Mouse (Mus musculus) midbrain, embryonic 15.5 days (tissue): ENCODE measurements at regions not wholly inside any gene's neighbourhood (a gene's known extent, or its start where the extent isn't known, plus 50 kb on each side); places are given as distances from the start of the nearest gene placed in this dataset.

Source experiments
- ATAC-seq: fragments of 200-750 bp; cut with Nextera tagmentation; replicated peaks from 2 replicates; pipeline ENCODE4 v1.8.0; 2017; ENCODE audit warnings: moderate TSS enrichment
- H3K27ac ChIP-seq: fragments of 300-500 bp; sonication (generic); 2 replicates; pipeline ENCODE4 v1.5.1; 2015; ENCODE audit warnings: mild to moderate bottlenecking, inconsistent platforms
- H3K27me3 ChIP-seq: fragments of 300-500 bp; sonication (generic); replicated peaks from 2 replicates; pipeline ENCODE4 v1.6.1; 2015; ENCODE audit warnings: inconsistent platforms
- H3K36me3 ChIP-seq: fragments of 300-500 bp; sonication (generic); replicated peaks from 2 replicates; pipeline ENCODE4 v1.6.1; 2015; ENCODE audit warnings: inconsistent platforms
- H3K4me1 ChIP-seq: fragments of 300-500 bp; sonication (generic); 2 replicates; pipeline ENCODE4 v1.6.1; 2015; ENCODE audit warnings: inconsistent platforms
- H3K4me2 ChIP-seq: fragments of 300-500 bp; sonication (generic); 2 replicates; pipeline ENCODE4 v1.6.1; 2015; ENCODE audit warnings: inconsistent platforms, mild to moderate bottlenecking, moderate library complexity
- H3K4me3 ChIP-seq: fragments of 300-500 bp; sonication (generic); 2 replicates; pipeline ENCODE4 v1.5.1; 2015; ENCODE audit warnings: mild to moderate bottlenecking, inconsistent platforms
- H3K9ac ChIP-seq: fragments of 300-500 bp; sonication (generic); 2 replicates; pipeline ENCODE4 v1.6.1; 2015; ENCODE audit warnings: mild to moderate bottlenecking, inconsistent platforms
- H3K9me3 ChIP-seq: fragments of 300-500 bp; sonication (generic); 2 replicates; pipeline ENCODE4 v1.6.1; 2016; ENCODE audit warnings: inconsistent platforms
- WGBS: fragments of 180-500 bp; shearing (Covaris S2); methylation state at CpG from one replicate; pipeline ENCODE4 v1.1.7; 2015; ENCODE audit warnings: mixed read lengths; 5-methylcytosine and 5-hydroxymethylcytosine counted together

GRCm38 (mm10) chr12:50875796-50876195 lies 226.9 kb upstream of the Prkd1 start:
- no peak overlapping the region for H3K27ac ChIP-seq
- H3K9me3 ChIP-seq = no peaks in the 10 kb centered on the region
- ATAC-seq = no peak
- no peaks in the 10 kb centered on the region for H3K27me3 ChIP-seq
- no peak overlapping the region for H3K4me2 ChIP-seq
- H3K4me1 ChIP-seq = no peaks in the 10 kb centered on the region
- no peak overlapping the region for H3K9ac ChIP-seq
- no peaks in the 10 kb centered on the region for H3K36me3 ChIP-seq
- H3K4me3 ChIP-seq = no peak overlapping the region

- WGBS = 89% methylated on average over 4 of the region's 4 CpGs
- Histone ChIP-seq H3K9me3 (no peaks in the 10 kb centered on the region), H3K27ac (no peak overlapping the region), H3K27me3 (no peaks in the 10 kb centered on the region), H3K4me1 (no peaks in the 10 kb centered on the region), H3K9ac (no peak overlapping the region), H3K36me3 (no peaks in the 10 kb centered on the region), H3K4me3 (no peak overlapping the region), H3K4me2 (no peak overlapping the region)
- ATAC-seq = no peak
These were observed 225.1 kb upstream of the Prkd1 start for GRCm38 (mm10) chr12:50874024-50874398.

GRCm38 (mm10) chr12:50873390-50874023 lies 224.6 kb upstream of the Prkd1 start:
- Histone ChIP-seq H3K4me3 (no peak overlapping the region), H3K27me3 (no peaks in the 10 kb centered on the region), H3K4me2 (no peak overlapping the region), H3K27ac (no peak overlapping the region), H3K9ac (no peak overlapping the region), H3K9me3 (no peaks in the 10 kb centered on the region), H3K36me3 (no peaks in the 10 kb centered on the region), H3K4me1 (no peaks in the 10 kb centered on the region)
- 84% methylated on average over 11 of the region's 11 CpGs for WGBS
- no peak for ATAC-seq

- Histone ChIP-seq H3K27me3 (no peaks in the 10 kb centered on the region), H3K4me3 (no peak overlapping the region), H3K4me1 (no peaks in the 10 kb centered on the region), H3K9me3 (no peaks in the 10 kb centered on the region), H3K36me3 (no peaks in the 10 kb centered on the region), H3K4me2 (no peak overlapping the region), H3K9ac (no peak overlapping the region), H3K27ac (no peak overlapping the region)
- ATAC-seq = no peak
- 77% methylated on average over 3 of the region's 3 CpGs for WGBS
These were observed 202.7 kb upstream of the Prkd1 start for GRCm38 (mm10) chr12:50851644-50852043.

GRCm38 (mm10) chr12:50847976-50848375 lies 199.1 kb upstream of the Prkd1 start:
- H3K9ac ChIP-seq = no peak overlapping the region
- H3K27ac ChIP-seq = no peak overlapping the region
- no peak overlapping the region for H3K4me2 ChIP-seq
- no peaks in the 10 kb centered on the region for H3K27me3 ChIP-seq
- 89% methylated on average over 3 of the region's 3 CpGs for WGBS
- no peaks in the 10 kb centered on the region for H3K4me1 ChIP-seq
- H3K36me3 ChIP-seq = no peaks in the 10 kb centered on the region
- H3K9me3 ChIP-seq = no peaks in the 10 kb centered on the region
- no peak overlapping the region for H3K4me3 ChIP-seq
- no peak for ATAC-seq

- Histone ChIP-seq H3K9me3 (no peaks in the 10 kb centered on the region), H3K27me3 (no peaks in the 10 kb centered on the region), H3K9ac (no peak overlapping the region), H3K36me3 (no peaks in the 10 kb centered on the region), H3K4me1 (no peaks in the 10 kb centered on the region), H3K4me2 (no peak overlapping the region), H3K4me3 (no peak overlapping the region), H3K27ac (no peak overlapping the region)
- no peak for ATAC-seq
- 83% methylated on average over 6 of the region's 6 CpGs for WGBS
These were observed 193.8 kb upstream of the Prkd1 start for GRCm38 (mm10) chr12:50842744-50843143.

- no peaks in the 10 kb centered on the region for H3K36me3 ChIP-seq
- no peaks in the 10 kb centered on the region for H3K9me3 ChIP-seq
- no peak for ATAC-seq
- no peak overlapping the region for H3K4me2 ChIP-seq
- H3K9ac ChIP-seq = no peak overlapping the region
- no peak overlapping the region for H3K4me3 ChIP-seq
- no peaks in the 10 kb centered on the region for H3K27me3 ChIP-seq
- H3K27ac ChIP-seq = no peak overlapping the region
- no peaks in the 10 kb centered on the region for H3K4me1 ChIP-seq
- 29% methylated on average over 2 of the region's 2 CpGs for WGBS
These were observed 190.5 kb upstream of the Prkd1 start for GRCm38 (mm10) chr12:50839391-50839790.

GRCm38 (mm10) chr12:50808731-50809281 lies 159.9 kb upstream of the Prkd1 start:
- no peak; the same call in 1 of the 2 replicates for ATAC-seq
- no peaks in the 10 kb centered on the region for H3K4me1 ChIP-seq
- H3K4me2 ChIP-seq = no peak overlapping the region
- no peaks in the 10 kb centered on the region for H3K9me3 ChIP-seq
- H3K27me3 ChIP-seq = no peaks in the 10 kb centered on the region
- H3K36me3 ChIP-seq = no peaks in the 10 kb centered on the region
- 66% methylated on average over 7 of the region's 7 CpGs for WGBS
- H3K27ac ChIP-seq = no peak overlapping the region
- no peak overlapping the region for H3K9ac ChIP-seq
- no peak overlapping the region for H3K4me3 ChIP-seq

- Histone ChIP-seq H3K27me3 (no peaks in the 10 kb centered on the region), H3K4me3 (no peak overlapping the region), H3K9ac (no peak overlapping the region), H3K36me3 (no peaks in the 10 kb centered on the region), H3K4me2 (no peak overlapping the region), H3K4me1 (no peaks in the 10 kb centered on the region), H3K9me3 (no peaks in the 10 kb centered on the region), H3K27ac (no peak overlapping the region)
- no peak for ATAC-seq
- WGBS = 54% methylated on average over 3 of the region's 3 CpGs
These were observed 155.5 kb upstream of the Prkd1 start for GRCm38 (mm10) chr12:50804391-50804790.

GRCm38 (mm10) chr12:50765156-50765940 lies 116.5 kb upstream of the Prkd1 start:
- WGBS = 55% methylated on average over 8 of the region's 8 CpGs

GRCm38 (mm10) chr12:50764457-50764856 lies 115.6 kb upstream of the Prkd1 start:
- no peak overlapping the region for H3K4me3 ChIP-seq
- no peak overlapping the region for H3K27ac ChIP-seq
- H3K4me2 ChIP-seq = no peak overlapping the region
- no peaks in the 10 kb centered on the region for H3K27me3 ChIP-seq
- H3K9me3 ChIP-seq = no peaks in the 10 kb centered on the region
- H3K4me1 ChIP-seq = no peaks in the 10 kb centered on the region
- H3K36me3 ChIP-seq = no peaks in the 10 kb centered on the region
- ATAC-seq = no peak
- H3K9ac ChIP-seq = no peak overlapping the region
- 76% methylated on average over 2 of the region's 2 CpGs for WGBS

More at GRCm38 (mm10) chr12:50765156-50765940, 116.5 kb upstream of the Prkd1 start:
- ATAC-seq = no peak
- H3K9me3 ChIP-seq = no peaks in the 10 kb centered on the region
- no peaks in the 10 kb centered on the region for H3K27me3 ChIP-seq
- no peaks in the 10 kb centered on the region for H3K4me1 ChIP-seq
- H3K4me3 ChIP-seq = no peak overlapping the region
- H3K9ac ChIP-seq = no peak overlapping the region
- no peak overlapping the region for H3K27ac ChIP-seq
- H3K36me3 ChIP-seq = no peaks in the 10 kb centered on the region
- H3K4me2 ChIP-seq = no peak overlapping the region

GRCm38 (mm10) chr12:50734135-50734534 lies 85.2 kb upstream of the Prkd1 start:
- WGBS = 80% methylated on average over 9 of the region's 9 CpGs
- no peaks in the 10 kb centered on the region for H3K27me3 ChIP-seq
- no peak for ATAC-seq
- H3K9me3 ChIP-seq = no peaks in the 10 kb centered on the region
- no peak overlapping the region for H3K9ac ChIP-seq
- no peaks in the 10 kb centered on the region for H3K4me1 ChIP-seq
- no peak overlapping the region for H3K4me3 ChIP-seq
- no peak overlapping the region for H3K4me2 ChIP-seq
- H3K36me3 ChIP-seq = no peaks in the 10 kb centered on the region
- no peak overlapping the region for H3K27ac ChIP-seq

GRCm38 (mm10) chr12:50712615-50713014 lies 63.7 kb upstream of the Prkd1 start:
- Histone ChIP-seq H3K4me3 (no peak overlapping the region), H3K4me1 (no peaks in the 10 kb centered on the region), H3K4me2 (no peak overlapping the region), H3K27me3 (no peaks in the 10 kb centered on the region), H3K9ac (no peak overlapping the region), H3K9me3 (no peaks in the 10 kb centered on the region), H3K27ac (no peak overlapping the region), H3K36me3 (no peaks in the 10 kb centered on the region)
- peak; percentile 48 for ATAC-seq
- WGBS = 53% methylated on average over 5 of the region's 5 CpGs
